Mouse (Mus musculus) testis, postnatal 10 days (tissue): ENCODE data around the gene Cyth3.

Source experiments
- DNase-seq: peaks from one replicate; pipeline ENCODE4 v3.0.0; 2021; ENCODE audit warnings: low spot score

Cyth3 gene

GRCm38 (mm10) chr5:143668884-143669283, 46.6 kb downstream of the Cyth3 start:
- no peak for DNase-seq

DNA sequence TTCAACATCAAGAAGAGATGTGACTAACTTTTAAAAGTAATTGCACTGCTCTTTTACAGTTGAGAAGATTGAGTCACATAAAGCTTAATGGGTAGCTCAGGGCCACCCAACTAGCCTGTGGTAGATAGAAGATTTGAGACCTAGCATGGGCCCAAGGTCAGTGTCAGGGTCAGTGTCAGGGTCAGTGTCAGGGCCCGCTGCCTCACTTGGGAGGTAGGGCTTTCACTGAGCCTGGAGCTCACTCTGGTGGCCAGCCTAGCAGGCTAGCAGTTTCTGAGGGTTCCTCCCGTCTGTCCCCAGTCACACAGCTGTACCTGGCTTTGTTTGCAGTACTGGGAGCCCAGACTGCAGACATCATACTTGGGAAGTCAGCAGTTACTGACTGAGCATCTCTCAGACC, 47.1 kb downstream of the Cyth3 start:
- no peak for DNase-seq

GRCm38 (mm10) chr5:143669839-143670238, 47.6 kb downstream of the Cyth3 start:
- no peak for DNase-seq

DNA sequence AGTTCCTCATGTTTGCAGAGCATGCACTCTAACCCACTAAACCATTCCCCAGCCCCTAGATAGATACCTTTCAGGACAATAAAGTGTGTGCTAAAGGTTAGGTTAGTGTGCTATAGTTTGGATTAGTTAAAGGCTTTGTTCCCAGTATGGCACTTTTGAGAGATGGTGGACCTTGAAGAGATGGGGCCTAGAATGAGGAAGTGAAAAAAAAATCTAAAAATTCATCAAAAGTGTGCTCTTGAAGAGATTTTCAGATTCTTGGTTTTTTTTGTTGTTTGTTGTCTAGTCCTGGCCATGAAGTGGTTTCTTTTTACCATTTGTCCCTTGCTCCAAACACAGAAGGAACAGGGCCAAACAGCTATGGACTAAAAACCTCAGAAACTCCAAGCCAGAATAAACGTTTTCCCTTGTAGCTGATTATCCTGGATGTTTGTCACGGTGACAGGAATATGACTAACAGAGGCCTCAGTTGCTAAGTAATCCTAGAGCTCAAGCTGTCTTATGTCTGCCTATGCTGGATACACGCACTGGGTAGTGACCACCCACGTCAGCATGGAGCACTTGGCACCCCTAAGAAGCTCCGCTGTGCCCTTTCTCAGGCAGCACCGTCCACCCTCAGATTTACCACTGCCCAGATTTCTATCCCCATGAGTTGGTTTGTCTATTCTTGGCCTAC, 48.6 kb downstream of the Cyth3 start:
- no peak for DNase-seq

DNA sequence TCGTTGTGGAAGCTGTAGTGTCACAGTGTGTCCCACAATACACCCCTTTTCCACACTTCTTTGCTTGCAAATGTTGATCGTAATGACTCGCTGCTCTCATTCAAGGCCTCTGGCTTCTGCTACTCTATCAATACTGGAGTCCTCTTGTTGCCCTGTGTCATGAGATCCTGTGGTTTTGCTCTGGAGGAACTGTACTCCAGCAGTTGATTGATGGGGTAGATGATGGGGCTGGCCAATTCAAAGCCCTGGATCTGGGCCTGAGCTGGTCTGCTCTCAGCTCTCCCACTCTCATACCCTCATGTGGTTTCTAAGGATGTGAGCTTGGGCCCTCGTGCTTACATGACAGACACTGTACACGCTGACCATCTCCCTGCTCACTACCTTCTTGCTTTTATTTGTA, 52.3 kb downstream of the Cyth3 start:
- no peak for DNase-seq

- no peak for DNase-seq
Observed at GRCm38 (mm10) chr5:143676218-143676985, 54.2 kb downstream of the Cyth3 start.

- DNase-seq: no peak
Observed at GRCm38 (mm10) chr5:143677363-143677762, 55.1 kb downstream of the Cyth3 start.

- no peak for DNase-seq
Observed at GRCm38 (mm10) chr5:143678634-143679271, 56.5 kb downstream of the Cyth3 start.

- no peak for DNase-seq
Observed at GRCm38 (mm10) chr5:143679654-143680053, 57.4 kb downstream of the Cyth3 start.

DNA sequence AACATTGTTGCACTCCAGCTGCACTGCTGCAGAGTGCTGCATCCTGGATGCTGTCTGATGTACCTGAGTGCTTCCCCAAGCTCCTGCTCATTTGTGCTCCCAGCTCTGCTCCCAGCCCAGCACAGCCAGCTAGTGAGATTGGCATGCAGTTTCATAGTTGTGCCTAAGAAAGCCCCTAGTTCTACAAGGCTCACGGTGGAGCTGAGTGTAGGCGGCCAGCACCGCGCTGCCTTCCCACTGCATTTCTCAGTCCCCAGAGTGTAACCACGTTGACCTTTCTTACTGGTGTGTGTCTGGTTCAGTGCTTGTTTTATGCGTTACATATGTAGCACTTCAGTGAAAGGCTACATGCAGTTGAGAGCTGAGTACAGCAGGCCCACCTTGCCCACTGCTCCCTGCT, 61.4 kb downstream of the Cyth3 start:
- no peak for DNase-seq

DNA sequence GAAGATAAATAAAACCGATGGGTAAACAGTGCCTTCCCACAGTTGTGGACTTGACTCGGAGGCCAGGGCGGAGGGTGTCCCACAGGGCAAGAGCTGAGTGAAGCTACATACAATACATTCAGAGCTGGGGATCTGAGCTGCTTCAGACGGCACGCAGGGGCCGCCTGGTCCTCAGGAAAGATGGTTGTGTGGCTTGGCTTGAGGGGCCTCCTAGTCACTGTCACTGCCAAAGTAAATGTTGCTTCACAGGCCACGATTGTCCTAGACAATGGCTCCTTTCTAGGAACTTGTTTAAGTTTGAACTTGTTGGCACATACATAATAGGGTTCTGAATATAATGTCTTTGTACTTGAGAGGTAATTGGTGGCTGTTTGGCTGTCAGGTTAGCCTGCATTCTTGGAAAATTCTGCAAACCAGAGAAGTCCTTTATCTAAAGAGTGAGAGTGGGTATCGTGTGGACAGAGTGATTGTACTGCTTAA, 62.7 kb downstream of the Cyth3 start:
- no peak for DNase-seq

DNA sequence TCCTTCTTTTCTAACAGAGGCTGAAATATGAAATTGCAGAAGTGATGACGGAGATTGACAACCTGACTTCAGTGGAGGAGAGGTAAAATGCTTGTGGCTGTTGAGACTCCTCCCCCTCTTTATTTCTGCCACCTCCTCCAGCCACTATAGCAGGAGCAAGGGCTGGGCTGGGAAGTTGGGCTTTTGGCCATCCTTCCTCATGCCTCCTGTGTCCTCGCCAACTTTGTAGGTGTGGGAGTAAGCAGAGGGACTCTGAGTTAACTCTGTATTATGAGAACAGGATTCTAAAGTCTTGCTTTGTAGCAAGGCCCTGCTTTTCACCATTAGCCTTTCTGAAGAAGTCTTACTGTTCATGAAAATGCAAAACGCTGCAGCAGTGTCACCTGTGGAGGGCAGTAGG, 64.2 kb downstream of the Cyth3 start:
- DNase-seq: no peak

GRCm38 (mm10) chr5:143687589-143687988, 65.3 kb downstream of the Cyth3 start:
- no peak for DNase-seq

GRCm38 (mm10) chr5:143690392-143690791, 68.1 kb downstream of the Cyth3 start:
- no peak for DNase-seq

DNA sequence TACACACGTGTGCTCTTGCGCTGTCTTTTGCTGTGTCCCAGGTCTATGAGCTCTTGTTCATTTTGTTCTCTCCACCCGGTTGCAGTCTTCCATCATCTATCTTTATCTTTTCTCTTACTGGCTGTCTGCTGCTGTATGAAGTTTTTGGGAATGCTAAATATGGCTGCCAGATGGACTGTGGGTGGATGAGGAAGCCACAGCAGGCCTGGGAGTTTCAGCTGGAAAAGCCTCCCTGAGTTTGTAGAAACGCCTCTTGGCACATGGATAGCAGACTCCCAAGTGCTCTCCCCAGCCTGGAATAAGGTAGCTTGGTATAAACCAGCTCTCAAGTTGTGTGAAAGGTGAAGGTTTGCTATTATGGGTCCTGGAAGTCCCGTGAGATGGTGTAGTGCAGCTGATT, 68.7 kb downstream of the Cyth3 start:
- no peak for DNase-seq

- no peak for DNase-seq
Observed at GRCm38 (mm10) chr5:143696323-143696722, 74.1 kb downstream of the Cyth3 start.

DNA sequence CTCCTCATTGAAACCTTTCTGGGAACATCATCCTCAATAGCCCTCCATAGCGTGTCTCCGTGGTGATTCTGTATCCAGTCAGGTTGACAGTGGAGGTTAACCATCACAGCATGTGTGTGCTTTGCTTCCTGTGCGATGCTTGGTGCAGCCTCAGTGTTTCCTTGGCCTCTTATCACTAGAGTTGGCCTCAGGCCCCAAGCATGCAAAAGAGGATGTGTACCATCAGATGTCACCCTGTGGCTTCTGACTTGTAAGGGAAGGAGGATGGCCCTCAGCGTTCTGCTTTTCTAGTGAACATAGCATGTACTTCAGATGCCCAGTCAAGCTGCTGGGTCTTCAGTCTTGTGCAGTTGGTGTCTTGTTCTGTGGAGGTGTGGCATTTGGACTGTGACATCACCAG, 76.2 kb downstream of the Cyth3 start:
- DNase-seq: no peak

- DNase-seq: no peak
Observed at GRCm38 (mm10) chr5:143700247-143700646, 78.0 kb downstream of the Cyth3 start.

DNA sequence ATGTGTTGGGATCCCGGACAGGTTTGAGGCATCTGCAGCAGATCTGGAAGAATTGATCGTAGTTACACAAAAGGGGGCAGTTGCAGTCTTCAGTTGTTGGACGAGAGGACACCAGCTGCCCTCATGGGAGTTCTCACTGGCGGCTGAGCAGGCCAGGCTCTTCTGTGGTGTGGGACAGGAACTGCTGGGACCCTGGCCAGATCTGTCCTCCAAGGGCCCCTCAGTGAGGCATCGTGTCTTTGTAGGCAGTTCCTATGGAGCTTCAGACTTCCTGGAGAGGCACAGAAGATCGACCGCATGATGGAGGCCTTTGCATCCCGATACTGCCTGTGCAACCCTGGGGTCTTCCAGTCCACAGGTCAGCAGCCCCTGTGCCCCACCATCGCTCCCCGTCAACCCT, 78.8 kb downstream of the Cyth3 start:
- no peak for DNase-seq

GRCm38 (mm10) chr5:143704875-143705658, 82.8 kb downstream of the Cyth3 start:
- DNase-seq: no peak

DNA sequence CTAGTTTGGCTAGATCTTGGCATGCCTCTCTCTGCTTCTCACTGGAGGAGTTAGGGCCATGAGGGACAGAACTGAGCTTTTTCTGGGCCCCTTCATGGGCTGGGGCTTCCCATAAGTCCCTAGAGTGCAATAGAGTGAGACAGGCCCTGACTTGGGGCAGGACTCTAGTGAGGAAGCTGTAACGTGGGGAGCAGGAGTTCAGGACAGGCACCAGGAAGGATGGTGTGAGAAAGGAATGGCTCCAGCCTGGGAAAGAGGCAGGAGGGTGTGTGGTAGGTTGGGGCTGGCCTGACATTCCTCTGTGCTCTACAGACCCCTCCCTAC, 83.4 kb downstream of the Cyth3 start:
- DNase-seq: no peak

DNA sequence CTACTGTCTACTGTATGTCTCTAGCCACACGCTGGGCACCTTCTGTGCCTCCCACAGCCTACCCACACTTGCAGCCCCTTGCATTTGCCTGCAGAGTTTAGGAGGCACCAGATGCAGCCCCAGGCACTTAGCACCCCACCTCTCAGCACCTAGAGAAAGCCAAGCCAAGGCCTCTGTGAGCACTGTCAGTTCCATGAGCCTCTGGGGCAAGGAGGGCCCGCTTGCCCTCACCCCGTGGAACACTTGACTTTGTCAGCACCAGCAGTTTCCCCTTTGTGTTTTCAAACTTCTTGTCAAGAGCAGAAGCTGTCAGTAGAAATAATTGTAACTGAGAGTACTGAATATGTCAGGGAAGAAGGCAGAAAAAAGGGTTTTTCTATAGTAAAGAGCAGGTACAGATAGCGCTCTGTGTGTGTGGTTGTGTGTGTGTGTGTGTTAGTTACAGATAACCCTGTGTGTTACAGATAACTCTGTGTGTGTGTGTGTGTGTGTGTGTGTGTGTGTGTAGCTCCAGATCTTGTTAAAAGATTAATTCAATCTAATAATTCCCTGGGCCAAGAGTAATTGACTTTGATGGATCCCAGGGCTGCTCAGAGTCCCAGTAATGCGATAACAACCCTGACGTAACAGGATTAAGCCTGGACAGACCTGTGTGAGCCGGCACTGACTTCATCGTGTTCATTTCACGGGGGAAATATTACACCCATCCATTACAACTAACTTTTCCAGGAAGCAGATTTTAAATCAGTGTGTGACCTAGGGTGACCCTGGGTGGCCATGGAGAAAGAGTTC, 84.0 kb downstream of the Cyth3 start:
- DNase-seq: no peak
